9 mouse cellular contexts compared by ENCODE assay signal in genomic region chr19:25610411-25611111, GRCm38 (mm10). TPM values are rescaled to one million over a fixed set of nuclear protein-coding genes. Genes with fewer than 3 reads are reported as not detected.
DNase-seq lines count a peak whose midpoint lies in the region; ATAC-seq and TF ChIP-seq lines count a peak whose summit lies in the region.
"Had no signal": no experiment of that assay in that cellular context is flagged by ENCODE, and none has a peak within 500 bp of the region (broad histone marks: within the 10 kb centered on the region; RNA-seq: fewer than 3 reads in every experiment).

No protein-coding gene starts in this region.

- H3K79me3 ChIP-seq in C2C12 (ENCODE audit: low read depth): no peaks in the 10 kb centered on the region

- peak; percentile 16; the same call in 1 of the 2 replicates for ATAC-seq in frontal cortex, adult (ENCODE audit: low TSS enrichment)
- peak; percentile 64 for ATAC-seq in embryonic facial prominence, embryonic 15.5 days (ENCODE audit: insufficient number of reproducible peaks, low FRiP score, low TSS enrichment, low read depth)
- peak; percentile 44; the same call in 1 of the 2 replicates for ATAC-seq in neural tube, embryonic 14.5 days (ENCODE audit: low read depth)

- peaks cover 27% of the 10 kb centered on the region for H3K4me1 ChIP-seq in embryonic facial prominence, embryonic 15.5 days
- H3K4me1 ChIP-seq in neural tube, embryonic 14.5 days (ENCODE audit: control insufficient read depth, insufficient read depth, low read length): peaks cover 14% of the 10 kb centered on the region

- H3K4me3 ChIP-seq in C2C12 (ENCODE audit: insufficient read depth, poor library complexity, severe bottlenecking): no peak overlapping the region
- H3K4me3 ChIP-seq in embryonic facial prominence, embryonic 15.5 days (replicated peaks): peak overlapping the region; percentile 43
- peak overlapping the region; percentile 10; the same call in 1 of the 2 replicates for H3K4me3 ChIP-seq in neural tube, embryonic 14.5 days (ENCODE audit: low read depth, low read length)

- H3K27me3 ChIP-seq in C2C12 (ENCODE audit: control insufficient read depth, insufficient read depth, insufficient read length): peaks cover 59% of the 10 kb centered on the region
- H3K27me3 ChIP-seq in embryonic facial prominence, embryonic 15.5 days: peaks cover 97% of the 10 kb centered on the region
- peaks cover 63% of the 10 kb centered on the region for H3K27me3 ChIP-seq in neural tube, embryonic 14.5 days (ENCODE audit: control insufficient read depth, insufficient read depth, low read length)

- DNase-seq in frontal cortex, postnatal 25 days (ENCODE audit: low spot score in 2 of 2): no peak
- peak; percentile 26 for DNase-seq in kidney, postnatal 14 days
- DNase-seq in layer of hippocampus, postnatal 25 days (ENCODE audit: extremely low spot score in 1 of 2, low spot score in 1 of 2): no peak
- no peak for DNase-seq in urinary bladder, adult 2 months (ENCODE audit: low spot score)

- peak overlapping the region; percentile 6 for H3ac ChIP-seq in C2C12 (ENCODE audit: control insufficient read depth, insufficient read length, low read depth)

- H3K9me3 ChIP-seq in embryonic facial prominence, embryonic 15.5 days (replicated peaks): no peaks in the 10 kb centered on the region
- no peaks in the 10 kb centered on the region for H3K9me3 ChIP-seq in neural tube, embryonic 14.5 days (ENCODE audit: control insufficient read depth, low read length)

- H3K36me3 ChIP-seq in C2C12 (ENCODE audit: control insufficient read depth, insufficient read depth): no peaks in the 10 kb centered on the region
- H3K36me3 ChIP-seq in embryonic facial prominence, embryonic 15.5 days: no peaks in the 10 kb centered on the region
- H3K36me3 ChIP-seq in neural tube, embryonic 14.5 days (ENCODE audit: control insufficient read depth, insufficient read depth, low read length): no peaks in the 10 kb centered on the region

- peak overlapping the region; percentile 51; the same call in 1 of the 2 replicates for H3K27ac ChIP-seq in embryonic facial prominence, embryonic 15.5 days (replicated peaks)
- H3K27ac ChIP-seq in neural tube, embryonic 14.5 days (ENCODE audit: low read depth, low read length): no peak overlapping the region

- peak overlapping the region; percentile 63 for H3K4me2 ChIP-seq in embryonic facial prominence, embryonic 15.5 days (replicated peaks)
- H3K4me2 ChIP-seq in neural tube, embryonic 14.5 days (ENCODE audit: low read depth, low read length): peak overlapping the region; percentile 16

- H3K9ac ChIP-seq in embryonic facial prominence, embryonic 15.5 days: no peak overlapping the region
- no peak overlapping the region for H3K9ac ChIP-seq in neural tube, embryonic 14.5 days (replicated peaks; ENCODE audit: low read depth, low read length)

- 0% methylated on average over 62 of the region's 71 CpGs for WGBS in embryonic facial prominence, embryonic 15.5 days
- WGBS in neural tube, embryonic 14.5 days: 0% methylated on average over 60 of the region's 71 CpGs

- TF ChIP-seq CTCF in C2C12 (IDR thresholded peaks at IDR 0.05; ENCODE audit: control insufficient read depth, insufficient read depth, insufficient read length): no peak

- no peaks in the 10 kb centered on the region for H3K79me2 ChIP-seq in C2C12 (ENCODE audit: control insufficient read depth, insufficient read depth)

TF ChIP-seq in C2C12, 6 proteins besides CTCF, POLR2A, EP300 and RAD21:
- no peak for TF ChIP-seq MAX (IDR thresholded peaks at IDR 0.05)
- peak; percentile 40 for TF ChIP-seq MYOD1 (IDR thresholded peaks at IDR 0.05; ENCODE audit: control insufficient read depth, insufficient read length, low read depth)
TF ChIP-seq in C2C12: peak in this region for 1.

RNA-seq across cellular contexts. Expression of gene Dmrt3, which starts 0.5 kb away (rescaled TPM):
- 0.33 TPM for polyA plus RNA-seq in C2C12 (2012; fragmentation: generic; extraction: Trizol)
- polyA plus RNA-seq in embryonic facial prominence, embryonic 15.5 days (2015; fragmentation: Nextera tagmentation; extraction: Ambion mirVana): 2.8 and 4.2 TPM in 2 replicates
- 2.6 TPM in 2 replicates for polyA plus RNA-seq in neural tube, embryonic 14.5 days (2014; fragmentation: Nextera tagmentation; extraction: Ambion mirVana)
- total RNA-seq in layer of hippocampus, postnatal 25 days (2021): 1 to 10 TPM in 1 of 2 experiments, under 1 TPM in 1; 0.59 to 1.2 TPM
- polyA plus RNA-seq in urinary bladder, adult 2 months (2012; rRNA removed): 0.06 TPM in 1 of 2 replicates, not detected in the other
- total RNA-seq: heart, postnatal 36 days had no signal
